Mouse (Mus musculus) ovary, adult 10 weeks (tissue): ENCODE data around the gene Mnd1. TPM values are rescaled to one million over a fixed set of nuclear protein-coding genes. Genes with fewer than 3 reads are reported as not detected.

Source experiments
- polyA plus RNA-seq: library from polyadenylated mRNA; stranded (reverse); fragments of 350-450 nt; fragmentation: Illumina TruSeq; extraction: RNeasy Lipid Tissue Mini Kit (QIAGEN cat#74804); gene quantifications from one replicate; pipeline ENCODE4 v1.2.3, GENCODE M21; 2014

Mnd1 gene
- 17.3 TPM for polyA plus RNA-seq

DNA sequence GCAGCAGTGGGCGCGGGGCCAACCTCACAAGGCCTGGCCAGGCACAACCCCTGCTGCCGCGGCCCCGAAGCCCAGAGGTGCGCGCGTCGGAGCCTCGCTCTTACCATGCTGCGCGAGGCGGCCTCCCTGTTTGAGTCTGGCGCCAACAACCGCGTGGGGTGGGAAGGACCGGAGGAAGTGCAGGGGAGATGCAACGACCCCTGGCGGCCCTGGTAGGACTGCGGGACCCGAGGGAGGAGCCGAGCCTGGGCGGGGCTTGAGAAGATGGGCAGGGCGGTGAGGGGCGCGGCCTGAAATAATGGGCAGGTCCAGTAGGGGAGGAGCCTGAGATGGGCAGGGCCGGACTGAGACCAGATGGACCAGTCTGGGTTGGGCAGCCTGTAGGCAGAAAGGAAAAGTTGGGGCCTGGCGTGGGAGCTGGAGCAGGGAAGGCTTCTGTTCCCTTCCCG lies at the start of gene Mnd1:
Gene Mnd1 (minus strand): TSS at position 229 of the 449 bp plus-strand sequence.

DNA sequence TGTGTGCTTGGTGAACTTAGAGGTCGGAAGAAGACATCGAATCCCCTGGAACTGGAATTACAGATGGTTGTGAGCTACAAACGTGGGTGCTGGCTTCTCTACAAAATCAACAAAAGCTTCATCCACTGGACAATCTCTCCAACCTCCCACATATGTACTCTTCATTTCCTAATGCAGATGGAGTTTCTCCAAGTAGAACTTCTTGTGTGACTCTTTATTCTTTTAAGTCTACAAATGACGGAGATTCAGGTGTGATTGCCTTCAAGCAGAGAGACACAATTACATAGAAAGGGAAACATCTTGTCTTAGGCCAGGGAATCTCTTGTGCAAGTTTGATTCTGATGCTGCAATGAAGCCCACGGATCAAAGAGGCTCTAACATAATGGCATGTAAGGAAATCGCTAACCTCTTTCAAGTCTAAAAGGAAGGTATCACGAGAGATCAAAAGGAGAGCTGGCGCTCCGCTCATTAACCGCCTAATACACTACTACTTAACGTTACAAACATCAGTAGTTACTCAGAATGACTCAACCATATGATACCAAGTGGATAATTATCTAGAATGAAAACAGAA lies 18.1 kb upstream of the Mnd1 start, which contains the start of gene Gm6525:
Gene Gm6525 (plus strand): TSS at position 524 of the 574 bp plus-strand sequence.

DNA sequence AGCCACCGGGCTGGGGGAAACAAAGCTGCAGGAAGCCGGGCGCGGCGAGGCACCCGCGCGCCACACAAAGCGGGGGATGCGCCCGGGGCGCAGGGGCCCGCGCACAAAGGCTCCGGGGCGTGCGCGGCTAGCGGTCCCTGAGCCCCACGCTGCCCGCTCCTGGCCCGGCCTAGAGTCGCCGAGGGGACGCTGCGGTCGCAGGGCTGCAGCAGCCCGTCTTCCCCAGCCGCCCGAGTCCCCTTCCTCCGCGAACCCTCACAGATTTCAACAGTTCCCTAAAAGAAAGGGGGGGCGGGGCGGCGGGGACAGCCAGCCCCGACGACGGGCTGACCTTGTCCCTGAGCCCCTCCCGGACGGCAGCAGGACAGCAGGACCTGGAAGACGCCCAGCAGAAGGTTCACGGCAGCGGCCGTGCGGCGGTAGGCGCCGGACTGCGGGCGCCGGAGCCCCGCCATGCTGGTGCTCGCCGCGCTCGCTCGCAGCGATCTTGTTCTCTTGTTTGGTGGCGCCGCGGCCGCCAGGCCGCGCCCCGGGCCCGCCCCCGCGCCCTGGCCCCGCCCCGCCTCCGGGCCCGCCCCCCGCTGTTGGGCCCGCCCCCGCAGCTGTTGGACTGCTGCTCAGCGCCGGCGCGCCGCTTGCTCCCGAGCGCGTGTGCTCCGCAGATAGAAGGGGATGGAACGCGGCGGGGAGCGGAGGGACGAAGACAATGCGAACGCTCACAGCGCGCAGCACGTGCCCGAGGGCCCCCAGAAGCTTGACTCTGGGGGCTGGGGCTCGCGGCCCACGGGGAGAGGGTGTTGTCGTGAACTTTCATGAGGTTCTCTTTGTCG lies 115.7 kb downstream of the Mnd1 start, which contains the start of gene Tmem131l:
Gene Tmem131l (minus strand): TSS at position 530 of the 830 bp plus-strand sequence.

Other genes with a start within 250 kb of the Mnd1 start
- gene Tmem131l, start 115.6 kb downstream of the Mnd1 start, polyA plus RNA-seq = 45.4 TPM
- gene Gm6525, start 18.3 kb upstream of the Mnd1 start, polyA plus RNA-seq = not detected
- gene Trim2, start 151.1 kb upstream of the Mnd1 start, polyA plus RNA-seq = 32.5 TPM